Mouse (Mus musculus) embryonic stem cell, embryonic (primary cell): ENCODE measurements around the gene Hsh2d.

ENCODE experiments used
- CTCF ChIA-PET, 4 experiments: fragments of 300-600 bp in 2 of 4; fragments of 350-600 bp in 2 of 4; sonication (Branson Sonifier 250); formaldehyde crosslinking; loops; one replicate each; lab custom pipeline; 2022; ENCODE audit warnings: inconsistent platforms in 2 of 4; lab: Charles Lee
- POLR2A ChIA-PET, 4 experiments: fragments of 300-600 bp in 2 of 4; fragments of 350-600 bp in 2 of 4; sonication (Branson Sonifier 250); formaldehyde crosslinking; loops; one replicate each; lab custom pipeline; 2022; ENCODE audit warnings: antibody characterized with exemption in 4 of 4, inconsistent platforms in 1 of 4; lab: Charles Lee

The Hsh2d gene

DNA sequence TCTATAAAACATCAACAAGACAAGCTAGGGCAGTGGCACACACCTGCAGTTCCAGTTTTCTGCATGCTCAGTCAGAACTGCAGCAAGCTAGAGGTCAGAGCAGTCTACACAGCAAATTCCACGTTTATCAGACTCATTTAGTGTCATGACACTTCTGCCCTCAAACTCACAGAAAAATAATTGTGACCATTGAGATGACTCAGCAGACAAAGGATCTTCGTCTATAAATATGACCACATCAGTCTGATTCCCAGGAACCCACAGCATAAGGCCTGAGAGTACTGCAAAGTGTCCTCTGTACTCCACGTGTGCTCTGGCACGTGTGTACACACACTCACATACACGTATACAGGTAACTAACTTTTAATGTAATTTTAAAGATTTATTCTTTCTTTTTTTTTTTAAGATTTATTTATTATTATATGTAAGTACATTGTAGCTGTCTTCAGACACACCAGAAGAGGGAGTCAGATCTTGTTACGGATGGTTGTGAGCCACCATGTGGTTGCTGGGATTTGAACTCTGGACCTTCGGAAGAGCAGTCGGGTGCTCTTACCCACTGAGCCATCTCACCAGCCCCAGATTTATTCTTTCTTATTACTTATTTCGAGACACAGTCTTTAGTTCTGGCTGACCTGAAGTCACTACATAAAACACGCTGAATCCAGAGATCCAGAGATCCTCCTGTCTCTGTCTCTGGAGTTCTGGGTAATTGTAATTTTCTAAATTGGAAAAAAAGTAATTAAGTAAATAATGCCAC is 29.5 kb downstream of the Hsh2d start:
- POLR2A ChIA-PET = interaction anchor here in 3 of 4 experiments (0.6 to 7.3 kb wide), 40 partner anchors 9 to 660 kb away, joined by 3 to 114 read pairs (median 4); partner anchors contain the start of genes Ap1m1 (in 3 of the 3), Hsh2d (in 2 of the 3), Klf2 (in 2 of the 3) and Rab8a (in 1 of the 3)
- CTCF ChIA-PET = interaction anchor here (0.5 to 6.7 kb wide), 10 partner anchors 9 to 204 kb away, joined by 3 to 145 read pairs (median 4); partner anchors contain the start of gene Ap1m1 (in 3 of the 4)

DNA sequence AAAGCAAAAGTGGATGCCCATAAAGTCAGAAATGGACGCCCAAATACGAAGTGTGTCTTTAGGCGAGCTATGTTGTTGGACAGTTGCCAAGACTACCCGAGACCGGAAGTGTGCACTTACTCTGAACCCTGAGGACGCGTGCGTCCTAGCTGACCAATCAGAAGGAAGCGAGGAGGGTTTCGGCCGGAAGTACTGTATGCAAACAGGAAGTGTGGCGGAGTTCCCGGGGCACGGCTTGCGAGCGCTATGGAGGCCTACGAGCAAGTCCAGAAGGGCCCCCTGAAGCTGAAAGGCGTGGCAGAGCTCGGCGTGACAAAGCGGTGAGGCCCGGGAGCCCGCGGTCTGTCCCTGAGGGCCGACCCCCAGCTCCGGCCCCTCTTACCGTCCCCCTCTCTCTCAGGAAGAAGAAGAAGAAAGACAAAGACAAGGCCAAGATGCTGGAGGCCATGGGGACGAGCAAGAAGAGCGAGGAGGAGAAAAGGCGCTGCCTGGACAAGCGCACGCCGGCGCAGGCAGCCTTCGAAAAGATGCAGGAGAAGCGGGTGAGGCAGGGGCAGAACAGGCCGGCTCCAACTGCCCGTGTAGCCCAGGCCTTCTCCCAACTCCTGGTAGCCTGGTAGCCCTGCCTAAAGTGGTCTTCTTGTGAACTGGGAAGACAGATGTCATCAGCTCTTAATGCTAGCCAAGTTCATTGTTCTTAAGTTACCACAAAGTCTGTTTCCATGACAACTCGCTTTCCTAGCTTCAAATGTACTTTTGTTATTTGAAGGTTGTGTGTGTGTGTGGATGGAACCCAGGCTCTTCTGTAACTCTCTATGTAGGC is 30.3 kb downstream of the Hsh2d start, which contains the start of gene Fam32a:
Gene Fam32a (plus strand): TSS at position 190 of the 823 bp plus-strand sequence.
- ChIA-PET POLR2A (interaction anchor here (0.6 to 7.3 kb wide), 42 partner anchors 10 to 661 kb away, joined by 3 to 114 read pairs (median 4); partner anchors contain the start of genes Ap1m1 (in 3 of the 4), Klf2 (in 3 of the 4), Hsh2d (in 2 of the 4) and Rab8a (in 1 of the 4)), CTCF (interaction anchor here (0.7 to 6.7 kb wide), 12 partner anchors 10 to 203 kb away, joined by 3 to 145 read pairs (median 4); partner anchors contain the start of genes Ap1m1 (in 3 of the 4) and Hsh2d (in 1 of the 4))

DNA sequence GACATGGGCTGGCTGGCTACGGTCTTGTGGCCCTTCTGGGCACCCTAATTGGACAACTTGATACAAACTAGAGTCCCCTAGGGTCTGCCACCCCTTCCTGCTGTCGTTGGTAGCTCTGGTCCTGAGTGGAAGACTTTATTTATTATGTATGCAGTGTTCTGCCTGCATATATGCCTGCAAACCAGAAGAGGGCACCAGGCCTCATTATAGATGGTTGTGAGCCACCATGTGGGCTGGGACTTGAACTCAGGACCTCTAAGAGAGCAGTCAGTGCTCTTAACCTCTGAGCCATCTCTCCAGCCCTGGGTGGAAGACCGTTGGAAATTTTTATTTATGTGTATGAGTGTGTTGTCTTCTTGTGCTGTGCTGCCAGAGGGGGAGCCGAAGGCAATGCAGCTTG is 31.3 kb downstream of the Hsh2d start:
- POLR2A ChIA-PET = interaction anchor here in 3 of 4 experiments (0.6 to 7.3 kb wide), 10 partner anchors 19 to 635 kb away, joined by 3 to 114 read pairs (median 4); partner anchors contain the start of gene Ap1m1 (in 2 of the 3)
- CTCF ChIA-PET = interaction anchor here in 2 of 4 experiments (1.2 to 6.7 kb wide), 4 partner anchors 19 to 115 kb away, joined by 3 to 145 read pairs (median 6); partner anchors contain the start of gene Ap1m1 (in 2 of the 2)

DNA sequence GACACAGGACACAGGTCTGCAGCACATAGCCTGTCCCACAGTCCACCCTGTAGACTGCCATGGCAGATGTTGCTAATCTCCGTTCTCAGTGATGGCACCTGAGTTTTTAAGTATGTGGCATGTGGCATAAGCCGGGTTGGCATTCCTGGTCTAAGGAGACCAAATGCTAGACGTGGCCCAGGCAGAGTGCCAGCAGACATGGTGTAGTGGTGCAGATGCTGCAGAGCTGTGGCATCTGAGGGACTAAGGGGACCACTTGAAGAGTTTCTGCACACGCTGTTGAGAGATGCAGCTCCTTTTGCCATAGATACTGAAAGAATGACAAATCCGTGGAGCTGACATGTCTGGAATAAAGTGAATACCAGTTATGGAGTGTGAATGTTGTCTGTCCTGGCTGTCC is 33.2 kb downstream of the Hsh2d start:
- ChIA-PET POLR2A (interaction anchor here in 3 of 4 experiments (1.1 to 7.3 kb wide), 3 partner anchors 17 to 18 kb away, joined by 5 to 114 read pairs (median 7); partner anchors contain the start of gene Ap1m1 (in 3 of the 3)), CTCF (interaction anchor here in 3 of 4 experiments (2.5 to 6.7 kb wide), 3 partner anchors 17 kb away, joined by 38 to 145 read pairs (median 70); partner anchors contain the start of gene Ap1m1 (in 3 of the 3))

DNA sequence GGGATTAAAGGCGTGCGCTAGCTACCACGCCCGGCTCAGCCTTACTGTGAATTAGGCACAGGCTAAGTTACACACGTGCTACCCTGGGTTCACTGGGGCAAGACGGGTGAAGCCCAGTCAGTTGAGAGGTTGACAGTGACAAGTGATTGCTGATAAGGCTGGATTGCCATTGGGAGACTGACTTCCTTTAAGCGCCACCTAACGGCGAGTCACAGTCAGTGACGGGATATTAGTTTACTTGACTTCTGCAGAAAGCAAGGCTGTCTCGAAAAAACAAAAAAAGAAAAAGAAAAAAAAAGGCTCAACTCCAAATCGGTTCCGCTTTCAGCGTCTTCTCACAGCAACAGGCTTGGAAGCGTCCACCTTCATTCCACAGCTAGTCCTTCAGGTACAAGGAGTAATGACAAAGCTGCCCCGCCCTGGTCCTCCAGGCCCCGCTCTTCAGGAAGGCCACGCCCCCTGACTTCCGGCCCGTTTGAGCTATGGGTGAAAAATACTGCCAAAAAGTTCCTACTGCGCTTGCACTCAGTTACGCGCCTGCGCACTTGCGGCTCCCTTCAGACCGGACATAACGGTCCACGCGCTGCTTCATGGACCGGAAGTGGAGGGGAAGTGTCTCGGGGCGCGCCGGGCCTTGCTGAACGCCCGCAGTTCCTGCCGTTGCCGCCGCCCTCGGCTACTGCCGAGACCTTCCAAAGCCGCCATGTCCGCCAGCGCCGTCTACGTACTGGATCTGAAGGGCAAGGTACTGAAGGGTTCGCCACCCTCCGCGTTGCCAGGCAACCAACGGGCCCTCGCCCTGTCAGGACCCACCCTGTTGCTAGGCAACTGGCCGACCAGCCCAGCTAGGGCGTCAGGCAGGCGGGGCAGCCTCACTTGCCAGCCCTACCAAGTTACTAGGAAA is 50.3 kb downstream of the Hsh2d start, which contains the start of gene Ap1m1:
Gene Ap1m1 (plus strand): TSS at position 520 of the 904 bp plus-strand sequence.
- ChIA-PET CTCF (interaction anchor here (0.5 to 2.4 kb wide), 56 partner anchors 14 to 1739 kb away, joined by 3 to 145 read pairs (median 4); partner anchors contain the start of genes Fam32a (in 3 of the 4), Cib3 (in 1 of the 4), Fcho1 (in 1 of the 4) and Gm11034 (in 1 of the 4)), POLR2A (interaction anchor here (0.5 to 3.9 kb wide), 82 partner anchors 10 to 1396 kb away, joined by 3 to 114 read pairs (median 4); partner anchors contain the start of genes Fam32a (in 3 of the 4), Fcho1 (in 1 of the 4), Hsh2d (in 1 of the 4) and Klf2 (in 1 of the 4))

DNA sequence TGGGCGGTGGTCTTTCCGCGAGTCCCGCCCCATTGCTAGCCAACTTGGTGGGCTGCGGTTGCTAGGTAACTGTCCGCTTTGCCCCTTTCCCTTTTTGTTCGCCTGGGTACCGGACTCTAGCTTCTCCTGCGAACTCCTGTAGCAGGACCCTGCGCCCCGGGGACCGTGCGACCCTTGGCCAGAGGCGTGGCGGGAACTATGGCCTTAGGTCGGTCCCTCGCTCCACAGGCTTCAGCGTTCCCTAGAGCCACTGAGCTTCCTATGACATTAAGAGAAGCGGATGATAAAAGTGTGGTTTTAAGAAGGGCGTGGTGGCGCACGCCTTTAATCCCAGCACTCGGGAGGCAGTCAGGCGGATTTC is 50.9 kb downstream of the Hsh2d start:
- POLR2A ChIA-PET = interaction anchor here (0.5 to 3.9 kb wide), 76 partner anchors 9 to 1396 kb away, joined by 3 to 114 read pairs (median 4); partner anchors contain the start of genes Fam32a (in 3 of the 4), Fcho1 (in 1 of the 4), Hsh2d (in 1 of the 4) and Klf2 (in 1 of the 4)
- CTCF ChIA-PET = interaction anchor here (0.5 to 2.4 kb wide), 46 partner anchors 13 to 859 kb away, joined by 3 to 145 read pairs (median 4); partner anchors contain the start of genes Fam32a (in 3 of the 4), Hsh2d (in 1 of the 4), Nr2f6 (in 1 of the 4) and Zfp709 (in 1 of the 4)

DNA sequence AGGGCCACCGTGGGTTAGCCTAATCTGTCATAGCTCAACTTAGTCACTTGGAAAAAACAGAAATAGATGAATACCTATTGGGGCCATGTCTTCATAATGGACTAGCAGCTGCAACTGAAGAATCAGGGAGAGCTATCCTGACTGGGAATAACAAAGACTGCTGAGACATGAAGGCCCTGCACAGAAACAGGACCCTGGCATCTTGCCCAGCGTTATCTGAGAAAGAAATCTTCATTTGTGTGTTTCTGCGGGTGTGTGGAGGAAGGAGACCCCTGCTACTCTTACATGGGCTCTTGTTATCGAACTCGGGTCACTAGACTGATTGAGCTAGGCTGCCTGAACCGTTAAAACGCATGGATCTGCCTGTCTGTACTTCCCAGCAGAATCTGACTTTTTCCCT is 51.5 kb downstream of the Hsh2d start:
- ChIA-PET POLR2A (interaction anchor here in 2 of 4 experiments (0.6 to 3.9 kb wide), 19 partner anchors 9 to 258 kb away, joined by 3 to 114 read pairs (median 4); partner anchors contain the start of genes Fam32a (in 2 of the 2), Hsh2d (in 1 of the 2), Klf2 (in 1 of the 2) and Olfr374 (in 1 of the 2)), CTCF (interaction anchor here in 3 of 4 experiments (1.1 to 2.4 kb wide), 5 partner anchors 15 to 49 kb away, joined by 4 to 7 read pairs (median 4); no protein-coding TSS in a partner anchor)

DNA sequence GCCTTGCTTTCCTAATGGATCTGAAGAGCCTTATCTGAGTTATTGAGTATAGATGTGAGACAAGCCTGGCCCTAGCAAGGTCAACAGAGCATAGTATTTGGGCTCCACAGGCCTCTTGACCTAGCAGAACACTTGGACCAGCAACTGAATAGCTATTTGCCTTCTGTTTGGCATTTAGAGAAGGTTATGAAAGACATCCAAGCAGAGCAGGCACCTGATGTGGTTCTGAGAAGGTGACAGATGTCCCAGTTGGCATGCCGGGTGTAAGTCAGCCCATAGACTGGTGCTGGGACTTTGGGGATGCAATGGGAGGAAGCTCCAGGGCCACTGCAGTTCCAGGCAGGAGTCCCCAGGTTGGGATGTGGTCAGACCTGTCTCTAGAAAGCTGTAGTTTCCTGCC is 52.8 kb downstream of the Hsh2d start:
- ChIA-PET CTCF (interaction anchor here in 2 of 4 experiments (0.6 to 1.2 kb wide), 2 partner anchors 15 to 452 kb away, joined by 4 read pairs; no protein-coding TSS in a partner anchor), POLR2A (interaction anchor here in 2 of 4 experiments (0.6 to 3.9 kb wide), 8 partner anchors 8 to 187 kb away, joined by 3 to 114 read pairs (median 4); partner anchors contain the start of gene Fam32a (in 1 of the 2))

DNA sequence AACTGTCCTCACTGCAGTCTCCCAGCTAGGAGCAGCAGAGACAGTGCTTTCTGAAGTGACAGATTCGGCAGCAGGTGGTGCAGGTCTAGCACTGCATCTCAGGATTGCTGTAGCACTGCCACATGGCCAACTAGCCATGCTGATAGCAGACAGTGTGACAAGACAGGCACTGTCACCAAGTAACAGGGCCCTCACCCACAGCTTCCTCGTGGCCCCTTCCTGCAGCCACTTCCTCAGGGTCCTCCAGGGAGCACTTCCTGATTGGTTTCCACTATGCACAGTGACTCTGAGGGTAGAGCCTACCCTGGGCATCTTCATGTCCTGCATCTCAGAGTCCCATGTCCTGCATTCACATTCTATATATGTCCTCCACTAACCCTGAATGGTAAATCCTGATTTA is 55.2 kb downstream of the Hsh2d start:
- POLR2A ChIA-PET = interaction anchor here in 3 of 4 experiments (0.6 to 1.7 kb wide), 5 partner anchors 11 to 94 kb away, joined by 3 to 4 read pairs (median 3); partner anchors contain the start of gene Hsh2d (in 1 of the 3)

More for the DNA sequence above, 55.2 kb downstream of the Hsh2d start:
- CTCF ChIA-PET = interaction anchor here in 2 of 4 experiments (0.5 to 1.6 kb wide), 7 partner anchors 13 to 639 kb away, joined by 3 to 10 read pairs (median 5); no protein-coding TSS in a partner anchor
